Mouse (Mus musculus) embryonic facial prominence, embryonic 14.5 days (tissue): ENCODE measurements around the gene Lgals7. TPM values are rescaled to one million over a fixed set of nuclear protein-coding genes. Genes with fewer than 3 reads are reported as not detected.
A peak's percentile ranks its signal among the peaks of the same experiment; 100 is the strongest.

ENCODE experiments used
- ATAC-seq: fragments of 200-750 bp; cut with Nextera tagmentation; 2 replicates; pipeline ENCODE4 v1.8.0; 2017; ENCODE audit warnings: low read depth, moderate number of reproducible peaks, moderate TSS enrichment
- DNase-seq: peaks from one replicate; pipeline ENCODE4 v3.0.0-alpha.2; 2015; ENCODE audit warnings: low spot score
- H3K27ac ChIP-seq: fragments of 300-500 bp; sonication (generic); replicated peaks from 2 replicates; pipeline ENCODE4 v1.5.1; 2014; ENCODE audit warnings: low read depth, mild to moderate bottlenecking, low read length, moderate library complexity
- H3K27me3 ChIP-seq: fragments of 300-500 bp; sonication (generic); replicated peaks from 2 replicates; pipeline ENCODE4 v1.6.1; 2014; ENCODE audit warnings: low read length; ENCODE audit not compliant: control insufficient read depth, insufficient read depth
- H3K36me3 ChIP-seq: fragments of 300-500 bp; sonication (generic); 2 replicates; pipeline ENCODE4 v1.6.1; 2014; ENCODE audit warnings: low read length, mixed read lengths; ENCODE audit not compliant: control insufficient read depth, insufficient read depth
- H3K4me1 ChIP-seq: fragments of 300-500 bp; sonication (generic); 2 replicates; pipeline ENCODE4 v1.6.1; 2014; ENCODE audit warnings: antibody characterized with exemption, low read length; ENCODE audit not compliant: control insufficient read depth, insufficient read depth
- H3K4me2 ChIP-seq: fragments of 300-500 bp; sonication (generic); 2 replicates; pipeline ENCODE4 v1.6.1; 2014; ENCODE audit warnings: low read depth, mild to moderate bottlenecking, low read length, moderate library complexity, mixed read lengths
- H3K4me3 ChIP-seq: fragments of 300-500 bp; sonication (generic); 2 replicates; pipeline ENCODE4 v1.5.1; 2014; ENCODE audit warnings: low read depth, mild to moderate bottlenecking, low read length
- H3K9ac ChIP-seq: fragments of 300-500 bp; sonication (generic); 2 replicates; pipeline ENCODE4 v1.6.1; 2014; ENCODE audit warnings: low read depth, mild to moderate bottlenecking, low read length, moderate library complexity, mixed read lengths
- H3K9me3 ChIP-seq: fragments of 300-500 bp; sonication (generic); 2 replicates; pipeline ENCODE4 v1.6.1; 2016; ENCODE audit warnings: low read length; ENCODE audit not compliant: control insufficient read depth
- WGBS: fragments of 180-500 bp; shearing (Covaris S2); extraction: QIAGEN DNeasy Blood & Tissue Kit; methylation state at CpG from one replicate; pipeline ENCODE4 v1.1.7; 2014; 5-methylcytosine and 5-hydroxymethylcytosine counted together
- polyA plus RNA-seq: library from polyadenylated mRNA; unstranded; fragments of >200 nt; fragmentation: Nextera tagmentation; extraction: Ambion mirVana; gene quantifications from 2 replicates; pipeline ENCODE4 v1.2.1, GENCODE M21; 2014

Lgals7 gene
- polyA plus RNA-seq, 1 experiment from 2014 or later, result 53.0 TPM

GRCm38 (mm10) chr7:28818861-28819452, 44.7 kb upstream of the Lgals7 start:
- H3K4me1 ChIP-seq, result 0 out of 2 replicates have a peak, but pooled peaks cover 3% of the 10 kb centered on the region

GRCm38 (mm10) chr7:28819571-28819970, 44.1 kb upstream of the Lgals7 start:
- Histone ChIP-seq H3K4me2 (no peak overlapping the region), H3K36me3 (peaks cover 90% of the 10 kb centered on the region), H3K27ac (no peak overlapping the region), H3K27me3 (no peaks in the 10 kb centered on the region), H3K4me3 (no peak overlapping the region), H3K9me3 (no peaks in the 10 kb centered on the region), H3K9ac (no peak overlapping the region), H3K4me1 (0 out of 2 replicates have a peak, but pooled peaks cover 3% of the 10 kb centered on the region)
- ATAC-seq (no peak), DNase-seq (no peak)
- WGBS, result 81% methylated on average over 4 of the region's 4 CpGs

More at GRCm38 (mm10) chr7:28818861-28819452, 44.7 kb upstream of the Lgals7 start:
- Histone ChIP-seq H3K27me3 (no peaks in the 10 kb centered on the region), H3K9ac (no peak overlapping the region), H3K4me3 (no peak overlapping the region), H3K36me3 (peaks cover 96% of the 10 kb centered on the region), H3K4me2 (no peak overlapping the region), H3K9me3 (no peaks in the 10 kb centered on the region), H3K27ac (no peak overlapping the region)
- ATAC-seq (no peak), DNase-seq (no peak)
- WGBS, result 93% methylated on average over 4 of the region's 4 CpGs

- Histone ChIP-seq H3K9me3 (no peaks in the 10 kb centered on the region), H3K4me1 (0 out of 2 replicates have a peak, but pooled peaks cover 3% of the 10 kb centered on the region), H3K4me2 (no peak overlapping the region), H3K4me3 (no peak overlapping the region), H3K9ac (no peak overlapping the region), H3K36me3 (peaks cover 79% of the 10 kb centered on the region), H3K27me3 (no peaks in the 10 kb centered on the region), H3K27ac (peak overlapping the region; percentile 4)
- ATAC-seq, result no peak; the same call in 1 of the 2 replicates
- peak; percentile 58 for DNase-seq
- 67% methylated on average over 12 of the region's 12 CpGs for WGBS
Measured at GRCm38 (mm10) chr7:28820358-28821260, 43.0 kb upstream of the Lgals7 start.

GRCm38 (mm10) chr7:28821261-28821831, 42.3 kb upstream of the Lgals7 start:
- DNase-seq (no peak), ATAC-seq (no peak)
- H3K36me3 ChIP-seq, result peaks cover 72% of the 10 kb centered on the region
- 0 out of 2 replicates have a peak, but pooled peaks cover 3% of the 10 kb centered on the region for H3K4me1 ChIP-seq
- H3K27ac ChIP-seq, result peak overlapping the region; percentile 4
- H3K9me3 ChIP-seq, result no peaks in the 10 kb centered on the region
- no peaks in the 10 kb centered on the region for H3K27me3 ChIP-seq
- H3K4me3 ChIP-seq, result no peak overlapping the region
- WGBS, result 67% methylated on average over 10 of the region's 10 CpGs
- H3K4me2 ChIP-seq, result no peak overlapping the region
- H3K9ac ChIP-seq, result no peak overlapping the region

DNA sequence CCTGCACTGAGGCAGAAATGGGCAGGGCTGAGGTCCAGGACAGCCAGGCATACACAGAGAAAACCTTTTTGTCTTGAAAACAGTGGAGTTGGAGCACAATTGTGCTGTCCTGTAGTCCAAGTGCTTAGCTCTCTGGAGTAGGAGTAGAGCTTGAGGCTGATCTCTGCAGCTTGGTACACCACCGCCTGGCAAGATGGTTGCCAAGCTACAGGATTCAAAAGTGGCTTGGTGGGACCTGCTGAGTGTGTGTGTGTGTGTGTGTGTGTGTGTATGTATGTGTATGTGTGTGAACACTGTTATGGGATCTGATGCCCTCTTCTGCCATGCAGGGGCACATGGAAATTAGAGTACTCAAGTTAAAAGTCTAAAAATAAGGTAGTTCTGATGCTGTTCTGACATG, 41.1 kb upstream of the Lgals7 start:
- no peaks in the 10 kb centered on the region for H3K9me3 ChIP-seq
- H3K4me3 ChIP-seq, result no peak overlapping the region
- ATAC-seq (no peak), DNase-seq (no peak)
- H3K27ac ChIP-seq, result no peak overlapping the region
- no peaks in the 10 kb centered on the region for H3K27me3 ChIP-seq
- peaks cover 60% of the 10 kb centered on the region for H3K36me3 ChIP-seq
- H3K4me1 ChIP-seq, result no peaks in the 10 kb centered on the region
- H3K9ac ChIP-seq, result no peak overlapping the region
- 53% methylated on average over 1 of the region's 1 CpGs for whole genome bisulfite sequencing
- no peak overlapping the region for H3K4me2 ChIP-seq

GRCm38 (mm10) chr7:28822993-28823903, 40.4 kb upstream of the Lgals7 start:
- Histone ChIP-seq H3K27ac (peak overlapping the region; percentile 91), H3K4me2 (no peak overlapping the region), H3K9me3 (no peaks in the 10 kb centered on the region), H3K4me1 (no peaks in the 10 kb centered on the region), H3K4me3 (no peak overlapping the region), H3K36me3 (peaks cover 53% of the 10 kb centered on the region), H3K27me3 (no peaks in the 10 kb centered on the region), H3K9ac (no peak overlapping the region; the same call in 1 of the 2 replicates)
- 48% methylated on average over 10 of the region's 10 CpGs for WGBS
- no peak for DNase-seq
- ATAC-seq, result no peak

DNA sequence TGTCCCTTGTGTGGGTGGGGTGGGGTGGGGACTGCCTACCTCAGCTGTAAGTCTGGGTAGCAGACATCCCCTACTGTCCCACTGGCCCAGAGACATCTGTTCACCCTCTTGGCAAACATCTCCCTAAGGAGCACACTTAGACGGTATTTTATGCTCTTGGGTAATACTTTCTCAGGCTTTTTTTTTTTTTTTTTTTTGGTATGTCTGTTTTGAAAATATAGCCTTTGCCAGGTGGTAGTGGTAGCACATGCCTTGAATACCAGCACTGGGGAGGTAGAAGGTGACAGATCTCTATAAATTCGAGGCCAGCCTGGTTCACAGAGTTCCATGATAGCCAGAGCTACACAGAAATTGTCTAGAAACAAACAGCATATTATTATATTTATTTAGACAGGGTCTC, 39.7 kb upstream of the Lgals7 start:
- H3K9ac ChIP-seq, result no peak overlapping the region; the same call in 1 of the 2 replicates
- H3K4me1 ChIP-seq, result no peaks in the 10 kb centered on the region
- H3K27me3 ChIP-seq, result no peaks in the 10 kb centered on the region
- no peak overlapping the region for H3K4me2 ChIP-seq
- DNase-seq, result no peak
- H3K36me3 ChIP-seq, result peaks cover 46% of the 10 kb centered on the region
- H3K27ac ChIP-seq, result peak overlapping the region; percentile 91
- no peak overlapping the region for H3K4me3 ChIP-seq
- 45% methylated on average over 2 of the region's 2 CpGs for WGBS
- no peaks in the 10 kb centered on the region for H3K9me3 ChIP-seq
- ATAC-seq, result no peak
